Mouse (Mus musculus) limb, embryonic 10.5 days (tissue): ENCODE results near the gene Angptl6. TPM values are rescaled to one million over a fixed set of nuclear protein-coding genes. Genes with fewer than 3 reads are reported as not detected.

Source experiments
- DNase-seq: peaks from one replicate; pipeline ENCODE4 v3.0.0-alpha.2; 2017; ENCODE audit warnings: low spot score
- H3K27ac ChIP-seq: fragments of 300-500 bp; sonication (generic); 2 replicates; pipeline ENCODE4 v1.5.1; 2016; ENCODE audit warnings: mild to moderate bottlenecking
- H3K27me3 ChIP-seq: fragments of 300-500 bp; sonication (generic); 2 replicates; pipeline ENCODE4 v1.6.1; 2016; ENCODE audit warnings: low read depth, mild to moderate bottlenecking; ENCODE audit not compliant: poor library complexity, severe bottlenecking
- H3K36me3 ChIP-seq: fragments of 300-500 bp; sonication (generic); 2 replicates; pipeline ENCODE4 v1.6.1; 2016; ENCODE audit warnings: mild to moderate bottlenecking, moderate library complexity
- H3K4me1 ChIP-seq: fragments of 300-500 bp; sonication (generic); 2 replicates; pipeline ENCODE4 v1.6.1; 2016
- H3K4me3 ChIP-seq: fragments of 300-500 bp; sonication (generic); 2 replicates; pipeline ENCODE4 v1.5.1; 2016; ENCODE audit warnings: mild to moderate bottlenecking, moderate library complexity
- H3K9me3 ChIP-seq: fragments of 300-500 bp; sonication (generic); replicated peaks from 2 replicates; pipeline ENCODE4 v1.6.1; 2016; ENCODE audit warnings: mild to moderate bottlenecking
- WGBS: fragments of 180-500 bp; shearing (Covaris S2); methylation state at CpG from one replicate; pipeline ENCODE4 v1.1.7; 2016; 5-methylcytosine and 5-hydroxymethylcytosine counted together
- polyA plus RNA-seq: library from polyadenylated mRNA; unstranded; fragments of >200 nt; fragmentation: Nextera tagmentation; extraction: Ambion mirVana; gene quantifications from 2 replicates; pipeline ENCODE4 v1.2.1, GENCODE M21; 2016

The Angptl6 gene
- polyA plus RNA-seq, 1 experiment from 2014 or later, result 2.4 TPM

- Histone ChIP-seq H3K36me3 (no peaks in the 10 kb centered on the region), H3K4me1 (peaks cover 18% of the 10 kb centered on the region), H3K4me3 (no peak overlapping the region), H3K27ac (no peak overlapping the region), H3K27me3 (peaks cover 3% of the 10 kb centered on the region; the same call in 1 of the 2 replicates), H3K9me3 (0 out of 2 replicates have a peak, but pooled peaks cover 1% of the 10 kb centered on the region)
- DNase-seq, result no peak
- WGBS, result 75% methylated on average over 8 of the region's 9 CpGs
These were observed 3.0 kb downstream of the Angptl6 start for GRCm38 (mm10) chr9:20876318-20877117.

GRCm38 (mm10) chr9:20875021-20875790 lies 4.3 kb downstream of the Angptl6 start:
- Histone ChIP-seq H3K27me3 (peaks cover 16% of the 10 kb centered on the region), H3K4me3 (no peak overlapping the region), H3K36me3 (no peaks in the 10 kb centered on the region), H3K4me1 (peaks cover 18% of the 10 kb centered on the region), H3K9me3 (0 out of 2 replicates have a peak, but pooled peaks cover 1% of the 10 kb centered on the region), H3K27ac (no peak overlapping the region)
- DNase-seq, result no peak
- 65% methylated on average over 23 of the region's 23 CpGs for WGBS

- no peak for DNase-seq
- no peak overlapping the region for H3K27ac ChIP-seq
- peaks cover 33% of the 10 kb centered on the region for H3K27me3 ChIP-seq
- H3K4me1 ChIP-seq, result peaks cover 22% of the 10 kb centered on the region
- no peaks in the 10 kb centered on the region for H3K36me3 ChIP-seq
- H3K9me3 ChIP-seq, result 0 out of 2 replicates have a peak, but pooled peaks cover under 1% of the 10 kb centered on the region
- H3K4me3 ChIP-seq, result no peak overlapping the region
- 91% methylated on average over 12 of the region's 12 CpGs for WGBS
These were observed 6.0 kb downstream of the Angptl6 start for GRCm38 (mm10) chr9:20873521-20873920.

GRCm38 (mm10) chr9:20872991-20873390 lies 6.5 kb downstream of the Angptl6 start:
- WGBS, result 87% methylated on average over 10 of the region's 10 CpGs
- Histone ChIP-seq H3K27ac (no peak overlapping the region), H3K9me3 (no peaks in the 10 kb centered on the region), H3K4me3 (no peak overlapping the region), H3K4me1 (peaks cover 20% of the 10 kb centered on the region), H3K27me3 (peaks cover 39% of the 10 kb centered on the region), H3K36me3 (no peaks in the 10 kb centered on the region)
- no peak for DNase-seq

GRCm38 (mm10) chr9:20870211-20871173 lies 9.0 kb downstream of the Angptl6 start:
- Histone ChIP-seq H3K9me3 (no peaks in the 10 kb centered on the region), H3K36me3 (no peaks in the 10 kb centered on the region), H3K4me1 (peaks cover 12% of the 10 kb centered on the region), H3K27me3 (peaks cover 60% of the 10 kb centered on the region), H3K27ac (no peak overlapping the region), H3K4me3 (no peak overlapping the region)
- WGBS, result 77% methylated on average over 12 of the region's 12 CpGs
- no peak for DNase-seq

GRCm38 (mm10) chr9:20869246-20869645 lies 10.3 kb downstream of the Angptl6 start:
- H3K27ac ChIP-seq, result no peak overlapping the region
- peaks cover 12% of the 10 kb centered on the region for H3K4me1 ChIP-seq
- H3K27me3 ChIP-seq, result peaks cover 60% of the 10 kb centered on the region
- H3K9me3 ChIP-seq, result no peaks in the 10 kb centered on the region
- peak overlapping the region; percentile 47 for H3K4me3 ChIP-seq
- WGBS, result 5% methylated on average over 19 of the region's 19 CpGs
- no peaks in the 10 kb centered on the region for H3K36me3 ChIP-seq
- no peak for DNase-seq

GRCm38 (mm10) chr9:20868448-20869001 lies 11.0 kb downstream of the Angptl6 start, which contains the start of gene A230050P20Rik:
Gene A230050P20Rik (plus strand): TSS chr9:20868642.
- Histone ChIP-seq H3K4me3 (peak within 1 kb of the TSS; percentile 47), H3K4me1 (peaks cover 12% of the 10 kb centered on the region), H3K9me3 (no peaks in the 10 kb centered on the region), H3K36me3 (no peaks in the 10 kb centered on the region), H3K27ac (no peak within 1 kb of the TSS), H3K27me3 (peaks cover 60% of the 10 kb centered on the region)
- 11% methylated on average over 53 of the region's 53 CpGs for WGBS
- peak; percentile 41 for DNase-seq

- no peaks in the 10 kb centered on the region for H3K36me3 ChIP-seq
- H3K9me3 ChIP-seq, result no peaks in the 10 kb centered on the region
- no peak overlapping the region for H3K27ac ChIP-seq
- H3K4me3 ChIP-seq, result no peak overlapping the region
- peaks cover 60% of the 10 kb centered on the region for H3K27me3 ChIP-seq
- WGBS, result 62% methylated on average over 3 of the region's 3 CpGs
- DNase-seq, result no peak
- peaks cover 12% of the 10 kb centered on the region for H3K4me1 ChIP-seq
These were observed 12.6 kb downstream of the Angptl6 start for GRCm38 (mm10) chr9:20866879-20867278.

- Histone ChIP-seq H3K4me3 (no peak overlapping the region), H3K36me3 (no peaks in the 10 kb centered on the region), H3K9me3 (no peaks in the 10 kb centered on the region), H3K27ac (no peak overlapping the region), H3K4me1 (no peaks in the 10 kb centered on the region), H3K27me3 (peaks cover 14% of the 10 kb centered on the region)
- no peak for DNase-seq
- 58% methylated on average over 4 of the region's 4 CpGs for WGBS
These were observed 17.3 kb downstream of the Angptl6 start for GRCm38 (mm10) chr9:20862225-20862624.

GRCm38 (mm10) chr9:20861821-20862220 lies 17.7 kb downstream of the Angptl6 start:
- H3K4me1 ChIP-seq, result no peaks in the 10 kb centered on the region

GRCm38 (mm10) chr9:20859926-20860325 lies 19.6 kb downstream of the Angptl6 start:
- WGBS, result 50% methylated on average over 6 of the region's 6 CpGs
- Histone ChIP-seq H3K4me3 (no peak overlapping the region), H3K27me3 (no peaks in the 10 kb centered on the region), H3K36me3 (no peaks in the 10 kb centered on the region), H3K4me1 (no peaks in the 10 kb centered on the region), H3K27ac (no peak overlapping the region), H3K9me3 (no peaks in the 10 kb centered on the region)
- no peak for DNase-seq

More at GRCm38 (mm10) chr9:20861821-20862220, 17.7 kb downstream of the Angptl6 start:
- 16% methylated on average over 4 of the region's 4 CpGs for WGBS
- H3K9me3 ChIP-seq, result no peaks in the 10 kb centered on the region
- H3K36me3 ChIP-seq, result no peaks in the 10 kb centered on the region
- H3K4me3 ChIP-seq, result no peak overlapping the region
- peak; percentile 58 for DNase-seq
- peaks cover 10% of the 10 kb centered on the region for H3K27me3 ChIP-seq
- H3K27ac ChIP-seq, result no peak overlapping the region

- DNase-seq, result peak; percentile 77
- Histone ChIP-seq H3K27ac (no peak overlapping the region), H3K4me3 (no peak overlapping the region), H3K4me1 (no peaks in the 10 kb centered on the region), H3K27me3 (no peaks in the 10 kb centered on the region), H3K9me3 (no peaks in the 10 kb centered on the region), H3K36me3 (no peaks in the 10 kb centered on the region)
- WGBS, result 9% methylated on average over 6 of the region's 6 CpGs
These were observed 22.4 kb downstream of the Angptl6 start for GRCm38 (mm10) chr9:20857131-20857530.
